Mouse (Mus musculus): ENCODE measurements around the gene Plac9b.
"Not testable (repeated sequence)": the region's sequence is repeated elsewhere in the genome, so short reads cannot be mapped to it uniquely, and the experiment has no call there.

Plac9b gene

DNA sequence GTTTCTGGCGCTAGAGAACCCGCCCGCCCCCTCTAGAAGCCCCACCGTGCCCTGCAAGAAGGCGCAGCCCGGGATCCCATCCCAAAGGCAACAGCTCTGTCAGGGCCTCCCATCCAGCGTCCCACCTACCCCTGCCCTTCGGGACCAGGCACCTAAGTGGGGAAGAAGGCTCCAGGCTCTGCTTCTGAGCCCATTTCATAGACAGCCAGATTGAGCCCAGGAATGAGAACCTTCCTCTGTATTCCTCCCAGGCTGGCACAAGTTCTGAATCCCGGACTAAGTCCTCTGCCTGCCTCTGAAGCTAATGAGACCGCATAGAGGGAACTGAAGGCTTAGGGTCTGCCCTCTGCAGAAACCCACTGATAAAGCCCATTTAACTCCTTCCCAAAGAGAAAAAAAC is at the start of gene Plac9b:
TSS of gene Plac9b (minus strand) at position 101 of the 400 bp plus-strand sequence.
- not testable (repeated sequence) for DNase-seq

DNA sequence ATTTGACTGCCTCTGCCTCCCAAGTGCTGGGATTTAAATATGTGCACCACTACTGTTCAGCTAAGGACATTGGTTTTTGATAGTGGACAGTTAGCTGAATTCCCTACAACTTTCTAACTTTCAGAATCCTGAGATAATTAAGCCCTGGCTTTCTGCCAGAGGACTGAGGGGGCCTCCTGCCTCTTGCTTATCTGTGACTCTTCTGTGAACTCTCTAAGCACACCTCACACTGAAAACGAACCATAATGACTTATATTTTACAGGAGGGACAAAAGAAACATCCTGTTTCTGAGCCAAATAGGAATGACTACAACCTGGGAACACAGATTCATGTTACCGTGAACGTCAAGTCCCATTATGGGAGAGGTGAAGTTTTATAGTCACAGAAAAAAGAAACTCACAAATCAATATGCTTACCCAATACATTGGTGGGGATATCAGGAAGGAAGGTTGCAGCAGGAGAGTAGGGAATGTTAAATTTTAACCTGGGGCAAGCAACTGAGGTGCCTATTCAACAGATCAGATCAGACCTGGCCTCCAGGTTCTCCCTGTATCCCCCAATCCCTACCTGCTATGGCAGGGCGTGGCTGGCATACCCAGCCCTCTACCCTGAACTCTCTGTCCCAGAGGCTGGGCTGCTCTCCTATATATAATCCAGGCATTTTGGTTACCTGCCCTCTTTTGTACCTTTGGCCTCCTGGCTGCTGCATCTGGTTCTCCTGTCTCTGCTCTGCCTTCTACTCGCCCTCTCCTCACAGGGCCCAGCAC is 34.1 kb upstream of the Plac9b start:
- DNase-seq = not testable (repeated sequence)

DNA sequence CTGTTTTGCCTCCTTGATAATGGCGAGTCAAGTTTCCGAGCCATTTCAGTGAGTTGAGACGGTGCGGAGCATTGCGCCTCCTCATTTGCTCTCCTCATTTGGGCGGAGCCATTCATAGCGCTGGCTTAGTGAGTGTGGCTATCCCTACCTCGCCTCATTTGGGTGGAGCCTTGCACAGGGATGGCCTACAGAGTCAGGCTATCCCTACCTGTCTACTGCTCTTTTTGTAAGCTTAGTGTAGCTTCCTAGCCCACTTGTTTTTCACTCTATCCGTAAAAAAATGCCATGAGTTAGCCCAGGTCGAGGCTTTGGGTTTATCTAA is 24.6 kb upstream of the Plac9b start, which contains the start of gene Tmem254b:
TSS of gene Tmem254b (minus strand) at position 116 of the 322 bp plus-strand sequence.
- not testable (repeated sequence) for DNase-seq

DNA sequence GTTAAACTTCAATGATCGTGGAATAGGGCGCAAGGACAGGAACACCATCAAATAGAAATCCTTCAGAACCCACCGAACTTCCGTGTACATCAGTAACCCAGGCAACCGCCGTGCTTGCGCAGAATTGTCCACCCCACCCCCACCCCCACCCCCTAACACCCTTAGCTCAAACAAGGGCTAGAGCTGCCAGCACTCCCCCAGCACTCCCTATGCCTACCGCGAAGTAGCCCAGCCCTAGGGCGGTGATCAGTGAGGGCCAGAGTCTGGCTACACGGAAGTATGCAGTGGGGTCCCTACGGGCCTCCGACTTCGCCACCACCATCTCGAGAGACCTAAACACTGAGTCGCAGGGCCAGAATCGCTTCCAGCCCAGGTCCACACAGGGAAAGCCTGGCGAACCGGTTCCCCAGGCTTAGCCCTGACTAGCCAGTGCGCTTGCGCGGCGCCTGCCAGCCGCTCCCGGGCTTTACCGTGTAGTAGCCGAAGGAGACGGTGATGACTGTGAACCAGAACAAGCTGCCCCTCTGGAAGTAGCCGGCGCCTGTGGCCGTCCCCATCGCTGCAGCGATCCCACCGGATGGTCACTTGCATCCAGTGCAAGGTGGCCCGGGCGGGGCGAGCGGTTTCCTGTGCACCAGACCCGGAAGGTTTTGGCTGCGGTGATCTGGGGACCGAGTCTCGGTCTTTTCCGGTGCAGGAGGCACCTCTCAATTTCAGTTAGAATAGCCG is 24.1 kb upstream of the Plac9b start:
- DNase-seq = not testable (repeated sequence)

DNA sequence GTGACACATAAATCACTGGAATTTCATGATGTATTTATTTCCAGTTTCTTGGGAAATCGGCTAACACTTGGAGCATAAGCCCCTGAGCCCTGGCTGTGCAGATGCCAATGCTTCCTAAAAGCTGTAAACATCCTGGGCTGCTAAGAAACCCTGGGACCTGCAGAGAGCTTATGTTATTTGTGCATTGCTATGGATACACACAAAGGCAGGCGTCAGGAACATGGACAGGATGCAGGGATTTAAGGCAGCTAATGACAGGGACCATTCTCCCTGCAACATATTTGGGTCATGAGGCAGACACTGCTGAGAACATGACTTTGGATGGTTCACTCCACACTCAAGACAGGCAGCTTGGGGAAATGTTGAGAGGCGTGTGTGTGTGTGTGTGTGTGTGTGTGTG is 15.6 kb upstream of the Plac9b start:
- not testable (repeated sequence) for DNase-seq

DNA sequence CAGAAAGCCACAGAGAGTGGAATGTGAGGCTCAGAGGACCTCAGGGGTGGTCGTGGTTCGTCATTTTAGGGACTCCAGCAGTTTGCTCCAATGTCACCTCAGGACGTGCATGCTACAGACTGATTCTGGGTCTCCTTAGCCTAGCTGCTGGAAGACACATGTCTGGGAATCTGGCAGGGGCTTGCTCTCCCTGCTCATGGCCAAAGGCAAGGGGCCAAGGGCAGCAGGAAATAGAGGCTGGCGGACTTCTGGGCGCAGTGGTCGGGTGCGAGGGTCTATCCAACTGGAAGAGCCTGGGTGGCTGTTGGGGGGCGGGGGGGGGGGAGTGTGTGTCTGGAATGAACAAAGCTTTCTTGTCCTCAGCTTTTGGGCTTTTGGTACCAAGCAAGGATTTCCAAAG is 6.1 kb upstream of the Plac9b start:
- not testable (repeated sequence) for DNase-seq

DNA sequence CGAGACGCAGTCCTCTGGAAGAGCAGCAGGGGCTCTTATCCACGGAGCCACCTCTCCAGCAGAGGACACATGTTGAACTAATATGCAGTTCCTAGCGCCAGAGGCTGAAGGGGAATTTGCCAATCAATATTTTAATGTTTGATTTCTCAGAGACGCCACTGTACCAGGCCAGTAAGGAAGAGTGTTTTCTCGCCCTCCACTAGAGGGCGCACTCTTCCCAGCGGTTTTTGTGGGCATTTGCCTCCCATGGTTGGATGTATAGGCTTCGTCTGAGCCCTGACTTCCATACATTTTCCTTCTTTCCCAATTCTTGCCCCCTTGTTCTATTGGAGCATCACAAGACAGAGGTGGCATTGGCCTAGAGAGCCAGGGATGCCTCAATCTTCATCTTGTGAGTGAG is 4.4 kb upstream of the Plac9b start:
- DNase-seq = not testable (repeated sequence)

DNA sequence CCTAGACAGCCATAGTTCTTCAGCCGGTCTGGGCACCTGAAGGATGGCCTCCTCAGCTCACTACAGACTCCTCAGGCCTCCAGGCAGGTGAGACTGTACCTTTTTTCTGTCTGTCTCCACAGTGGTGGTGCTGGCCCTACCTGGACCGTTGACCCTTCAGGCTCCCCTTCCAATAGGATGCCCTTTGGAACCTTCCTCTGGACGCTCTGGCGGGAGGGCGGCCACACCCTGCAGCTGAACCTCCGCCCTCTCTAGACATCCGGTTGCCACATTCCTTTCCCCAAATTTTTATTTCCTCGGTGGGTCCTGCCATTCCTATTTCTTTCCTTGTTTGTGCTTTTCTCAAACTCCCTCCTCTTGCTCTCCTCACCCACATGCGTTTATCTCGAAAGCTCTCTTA is 620 bp downstream of the Plac9b start:
- DNase-seq = not testable (repeated sequence)

DNA sequence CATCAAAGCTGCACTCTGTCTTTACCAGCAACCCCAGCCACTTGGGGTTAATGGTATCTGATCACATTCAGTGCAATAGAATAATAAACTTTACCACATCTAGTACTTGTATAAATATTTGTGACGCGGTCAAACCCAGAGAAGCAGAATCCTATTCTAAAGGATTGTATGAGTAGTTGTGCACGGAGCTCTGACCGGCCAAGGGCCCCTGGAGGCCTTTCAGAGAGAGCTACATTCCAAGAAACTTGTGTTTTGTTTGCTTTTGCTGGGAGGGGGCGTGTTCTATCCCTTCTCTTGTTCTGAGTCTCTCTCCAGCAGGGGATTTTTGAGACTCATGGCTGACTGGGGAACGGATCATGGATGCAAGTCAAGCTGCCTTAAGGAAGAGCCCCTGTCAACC is 7.3 kb downstream of the Plac9b start:
- not testable (repeated sequence) for DNase-seq

DNA sequence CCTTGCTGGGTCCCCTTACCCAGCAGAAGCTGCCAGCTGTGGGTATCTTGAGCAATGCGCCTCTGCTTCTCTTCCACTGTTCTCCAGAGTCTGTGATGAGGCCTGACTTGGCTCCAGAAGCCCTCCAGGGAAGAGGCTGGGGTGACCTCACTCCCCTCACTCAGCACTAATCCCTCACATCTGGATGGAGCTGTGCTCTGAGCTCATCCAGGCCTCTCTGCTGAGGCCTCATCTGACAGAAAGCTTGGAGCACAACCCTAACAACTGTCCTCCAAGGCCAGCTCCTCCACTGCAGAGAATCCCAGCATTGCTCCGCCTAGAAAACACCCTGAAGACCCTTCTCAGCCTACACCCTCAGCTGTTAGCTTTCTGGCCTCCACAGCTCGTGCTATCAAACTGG is 8.3 kb downstream of the Plac9b start:
- not testable (repeated sequence) for DNase-seq

DNA sequence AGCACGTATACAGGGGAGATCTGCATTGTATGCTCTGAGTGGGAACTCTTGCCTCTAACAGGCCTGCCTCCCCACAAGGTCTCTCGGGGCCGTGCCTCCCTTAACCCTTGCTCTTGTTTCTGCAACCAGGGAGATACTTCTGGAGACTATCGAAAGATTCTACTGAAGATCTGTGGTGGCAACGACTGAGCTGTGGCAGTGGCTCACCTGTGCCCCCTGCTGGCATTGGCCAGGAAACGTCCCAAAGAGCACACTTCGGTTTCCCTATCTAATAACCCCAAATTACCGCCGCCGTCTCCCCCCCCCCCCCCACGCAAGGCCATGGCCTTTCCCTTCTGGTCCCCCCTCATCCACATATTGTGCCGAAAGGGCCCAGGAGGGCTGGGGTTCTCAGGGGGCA is 17.0 kb downstream of the Plac9b start:
- not testable (repeated sequence) for DNase-seq

DNA sequence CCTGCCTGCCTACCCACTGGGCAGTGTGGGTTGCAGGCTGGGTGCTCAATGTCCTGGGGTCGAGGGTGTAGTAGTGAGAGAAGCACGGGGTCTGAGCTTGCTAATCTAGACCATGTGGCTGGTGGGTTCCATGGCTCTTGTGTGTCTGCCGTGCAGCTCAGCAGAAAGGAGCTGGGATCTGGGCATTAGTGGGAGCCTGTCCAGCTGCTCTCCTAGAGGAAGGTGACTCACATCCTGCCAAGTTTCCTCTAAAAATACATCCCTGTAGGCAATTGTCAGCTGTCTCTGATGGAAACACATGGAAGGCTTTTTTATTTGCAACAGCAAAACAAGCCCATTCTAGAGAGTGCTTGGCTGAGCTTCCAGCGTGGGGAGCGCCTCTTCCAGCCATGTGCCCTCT is 19.9 kb downstream of the Plac9b start:
- not testable (repeated sequence) for DNase-seq

DNA sequence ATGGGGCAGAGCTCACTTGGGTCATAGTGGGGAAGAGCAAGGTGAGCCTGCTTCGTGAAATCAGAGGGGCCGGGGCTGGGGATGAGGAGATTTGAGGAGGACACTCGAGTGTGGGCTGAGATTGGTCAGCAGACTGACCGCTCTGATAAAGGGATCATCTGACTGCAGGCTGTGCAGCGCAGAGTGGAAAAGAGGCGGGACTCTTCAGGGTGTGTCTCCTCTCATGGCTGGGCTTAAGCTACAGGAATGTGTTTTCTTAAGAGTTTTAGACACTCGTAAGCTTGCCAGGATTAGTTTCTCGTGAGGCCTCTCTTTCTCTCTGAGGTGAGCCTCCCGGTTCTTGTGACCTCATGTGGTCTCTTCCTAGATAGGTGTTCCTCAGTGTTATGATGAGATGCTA is 21.1 kb downstream of the Plac9b start:
- DNase-seq = not testable (repeated sequence)

DNA sequence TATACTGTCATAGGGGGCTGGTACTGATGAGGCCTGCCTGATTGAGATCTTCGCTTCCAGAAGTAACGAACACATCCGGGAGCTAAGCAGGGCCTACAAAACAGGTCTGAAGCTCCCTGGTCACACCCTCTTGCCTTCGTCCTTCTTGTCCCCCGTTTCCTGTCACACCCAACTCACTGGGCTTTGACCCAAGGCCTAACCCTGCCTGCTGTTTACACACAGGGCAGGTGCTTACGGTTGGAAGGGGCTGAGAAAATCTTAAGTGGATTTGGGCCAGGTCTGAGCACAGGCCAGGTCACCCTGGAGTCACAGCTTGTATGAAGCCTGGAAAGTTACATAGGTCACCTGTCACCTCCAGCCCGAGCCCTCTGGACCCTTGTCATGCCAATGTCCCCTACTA is 26.2 kb downstream of the Plac9b start:
- DNase-seq = not testable (repeated sequence)

DNA sequence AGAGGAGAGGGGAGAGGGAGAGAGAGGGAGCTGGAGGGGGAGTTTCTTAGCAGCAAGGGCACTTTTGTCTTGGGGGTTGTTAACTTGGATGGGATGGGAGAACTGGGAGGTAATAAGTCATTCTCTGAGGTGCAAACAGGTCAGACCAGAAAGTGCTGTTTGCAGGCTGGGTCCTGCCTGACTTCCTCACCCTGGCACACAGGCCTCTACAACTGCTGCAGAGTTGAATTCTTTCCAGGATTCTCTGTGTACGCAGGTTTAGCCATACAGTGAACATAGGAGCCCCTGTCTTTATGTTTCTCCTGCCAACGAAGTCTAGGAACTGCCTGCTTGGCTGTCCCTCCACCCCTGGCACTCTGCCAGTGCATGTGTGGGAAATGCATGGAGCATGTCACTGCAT is 35.2 kb downstream of the Plac9b start:
- not testable (repeated sequence) for DNase-seq

DNA sequence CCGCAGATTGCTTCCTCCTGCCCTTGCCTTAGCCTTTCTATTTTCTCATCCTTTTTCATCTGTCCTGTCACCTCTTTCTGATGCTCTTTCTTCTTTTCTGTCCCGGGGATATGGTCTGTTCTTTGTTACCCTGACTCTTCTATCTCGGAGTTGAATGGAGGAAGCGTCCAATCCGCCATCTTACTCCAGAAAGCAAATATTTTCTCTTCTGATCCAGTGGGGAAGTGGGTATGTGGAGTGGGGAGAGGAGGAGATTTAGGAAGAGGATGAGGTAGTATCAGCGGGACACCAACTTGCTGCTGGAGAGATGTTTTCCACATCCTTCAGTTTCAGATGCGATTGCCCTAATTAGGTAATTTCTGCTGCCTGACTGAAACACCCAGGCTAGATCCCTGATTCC is 63.2 kb downstream of the Plac9b start:
- not testable (repeated sequence) for DNase-seq

DNA sequence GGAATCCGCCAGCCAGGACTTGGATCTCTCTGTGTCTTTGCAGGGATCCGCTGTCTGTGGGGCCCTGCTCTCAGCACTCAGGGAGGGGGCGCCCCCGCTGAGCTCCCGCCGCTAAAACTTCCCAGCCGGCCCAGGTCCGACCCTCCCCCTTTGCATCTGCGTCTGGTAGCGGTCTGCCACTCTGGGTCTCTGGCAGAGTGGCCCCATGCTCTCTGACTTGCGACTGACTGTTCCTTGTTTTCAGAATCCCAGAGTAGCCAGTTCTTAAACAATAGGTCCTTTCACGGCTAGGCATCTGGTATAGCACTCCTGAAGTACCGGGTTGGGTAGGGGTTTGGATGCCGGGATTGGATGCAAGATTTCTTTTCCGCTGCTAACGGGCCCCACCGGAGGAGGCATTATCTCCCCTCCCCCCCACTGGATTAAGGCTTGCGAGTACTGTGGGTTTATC is 63.7 kb downstream of the Plac9b start:
- not testable (repeated sequence) for DNase-seq

DNA sequence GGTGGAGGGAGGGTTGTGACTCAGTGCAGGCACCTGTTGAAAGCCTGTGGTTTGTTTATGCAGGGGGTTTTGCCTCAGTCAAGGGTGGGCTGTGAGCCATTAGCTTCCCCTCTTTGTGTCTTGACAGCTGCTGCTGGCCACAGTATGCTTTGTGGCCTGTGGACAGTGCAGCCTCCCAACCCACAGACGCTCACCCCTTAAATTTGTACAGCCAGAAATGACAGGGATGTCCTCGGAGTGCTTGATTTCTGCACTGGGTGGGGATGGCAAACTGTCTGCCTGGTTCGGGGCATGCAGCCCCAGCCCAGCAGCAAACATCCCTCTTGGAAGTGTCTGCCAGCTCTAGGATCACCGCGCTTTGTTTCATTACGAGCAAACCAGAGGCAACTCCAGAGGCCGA is 64.1 kb downstream of the Plac9b start, which contains the start of gene Duxbl2:
TSS of gene Duxbl2 (plus strand) at position 200 of the 400 bp plus-strand sequence.
- not testable (repeated sequence) for DNase-seq

Measured in cerebellum, adult 18-20 months (tissue).